Mouse (Mus musculus): ENCODE results near the gene Tst. TPM values are rescaled to one million over a fixed set of nuclear protein-coding genes. Genes with fewer than 3 reads are reported as not detected.
A peak's percentile ranks its signal among the peaks of the same experiment; 100 is the strongest.

Gene Tst
- polyA plus RNA-seq, 1 experiment: 86.1 TPM

DNA sequence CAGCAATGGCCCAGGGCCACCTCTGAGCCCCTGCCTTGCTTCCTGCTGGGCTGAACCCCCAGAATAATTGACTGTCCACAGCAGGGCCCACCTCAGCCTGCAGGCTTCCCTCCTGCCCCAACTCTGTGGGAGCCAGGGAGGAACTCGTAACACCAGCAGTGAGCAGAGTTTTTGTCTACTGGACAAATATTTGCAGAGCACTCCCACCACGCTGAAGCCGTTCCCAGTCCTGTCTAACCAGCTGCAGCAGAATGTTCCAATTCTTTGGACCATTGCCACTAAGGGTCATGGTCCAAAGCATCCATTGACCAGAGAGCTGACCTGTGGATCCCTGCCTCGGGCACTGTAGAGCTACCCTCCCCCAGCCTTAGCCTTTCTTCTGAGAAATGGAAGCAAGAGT, 11.2 kb upstream of the Tst start:
- TF ChIP-seq POLR2A (IDR thresholded peaks at IDR 0.05; ENCODE audit: borderline replicate concordance, insufficient read depth, low read length) (no peak), CTCF (IDR thresholded peaks at IDR 0.05; ENCODE audit: borderline replicate concordance, insufficient read depth, low read depth, low read length) (no peak)
- Histone ChIP-seq H3K4me3 (replicated peaks; ENCODE audit: insufficient read depth, low read depth, low read length) (no peak overlapping the region), H3K4me1 (ENCODE audit: control insufficient read depth, insufficient read depth, low read length) (no peaks in the 10 kb centered on the region), H3K27me3 (ENCODE audit: control insufficient read depth, insufficient read depth, low read length) (no peaks in the 10 kb centered on the region), H3K27ac (ENCODE audit: insufficient read depth, low read length) (no peak overlapping the region)
- WGBS: 40% methylated on average over 4 of the region's 4 CpGs
- DNase-seq: no peak

DNA sequence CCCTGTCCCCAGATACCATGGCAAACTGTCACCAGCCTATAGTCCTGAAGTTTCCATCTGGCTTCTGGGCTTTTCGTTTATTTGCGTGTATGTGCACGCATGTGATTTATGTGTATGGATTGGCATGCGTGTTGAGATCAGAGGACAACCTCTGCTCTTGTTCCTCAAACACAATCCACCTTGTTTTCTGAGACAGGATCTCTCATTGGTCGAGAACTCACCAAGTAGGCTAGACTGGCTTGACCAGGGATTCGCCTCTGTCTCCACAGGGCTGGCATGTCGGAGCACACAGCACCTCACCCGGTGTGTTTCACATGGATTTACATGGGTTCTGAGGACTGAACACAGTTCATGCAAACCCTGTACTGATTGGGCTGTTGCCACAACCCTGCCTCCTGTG, 8.4 kb upstream of the Tst start:
- Histone ChIP-seq H3K27ac (ENCODE audit: insufficient read depth, low read length) (no peak overlapping the region), H3K4me3 (replicated peaks; ENCODE audit: insufficient read depth, low read depth, low read length) (no peak overlapping the region), H3K27me3 (ENCODE audit: control insufficient read depth, insufficient read depth, low read length) (no peaks in the 10 kb centered on the region), H3K4me1 (ENCODE audit: control insufficient read depth, insufficient read depth, low read length) (no peaks in the 10 kb centered on the region)
- no peak for DNase-seq
- 94% methylated on average over 8 of the region's 8 CpGs for WGBS
- no peak for TF ChIP-seq CTCF (IDR thresholded peaks at IDR 0.05; ENCODE audit: borderline replicate concordance, insufficient read depth, low read depth, low read length)
- TF ChIP-seq POLR2A (IDR thresholded peaks at IDR 0.05; ENCODE audit: borderline replicate concordance, insufficient read depth, low read length): no peak

DNA sequence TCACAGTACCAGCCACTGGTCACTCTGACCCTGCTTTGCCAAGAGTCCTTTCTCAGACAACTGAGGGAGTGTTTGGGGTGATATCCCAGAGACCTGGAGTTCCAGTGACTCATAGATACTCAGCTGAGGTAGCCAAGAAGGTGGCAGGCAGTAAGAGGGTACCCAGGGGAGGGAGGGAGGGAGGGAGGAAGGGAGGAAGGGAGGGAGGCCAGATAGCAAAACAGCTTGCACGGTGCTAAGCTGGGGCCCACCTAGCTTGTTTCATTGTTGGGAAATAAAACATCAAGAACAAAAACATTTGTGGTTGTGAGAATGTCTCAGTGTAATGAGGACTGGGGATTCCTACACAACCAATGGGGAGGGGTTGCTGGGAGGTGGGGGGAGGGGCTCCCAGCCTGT, 8.0 kb upstream of the Tst start:
- WGBS: 44% methylated on average over 1 of the region's 1 CpGs
- DNase-seq: no peak
- no peaks in the 10 kb centered on the region for H3K4me1 ChIP-seq (ENCODE audit: control insufficient read depth, insufficient read depth, low read length)
- H3K27me3 ChIP-seq (ENCODE audit: control insufficient read depth, insufficient read depth, low read length): no peaks in the 10 kb centered on the region
- no peak overlapping the region for H3K4me3 ChIP-seq (replicated peaks; ENCODE audit: insufficient read depth, low read depth, low read length)
- TF ChIP-seq POLR2A (IDR thresholded peaks at IDR 0.05; ENCODE audit: borderline replicate concordance, insufficient read depth, low read length) (no peak), CTCF (IDR thresholded peaks at IDR 0.05; ENCODE audit: borderline replicate concordance, insufficient read depth, low read depth, low read length) (no peak)
- H3K27ac ChIP-seq (ENCODE audit: insufficient read depth, low read length): no peak overlapping the region

DNA sequence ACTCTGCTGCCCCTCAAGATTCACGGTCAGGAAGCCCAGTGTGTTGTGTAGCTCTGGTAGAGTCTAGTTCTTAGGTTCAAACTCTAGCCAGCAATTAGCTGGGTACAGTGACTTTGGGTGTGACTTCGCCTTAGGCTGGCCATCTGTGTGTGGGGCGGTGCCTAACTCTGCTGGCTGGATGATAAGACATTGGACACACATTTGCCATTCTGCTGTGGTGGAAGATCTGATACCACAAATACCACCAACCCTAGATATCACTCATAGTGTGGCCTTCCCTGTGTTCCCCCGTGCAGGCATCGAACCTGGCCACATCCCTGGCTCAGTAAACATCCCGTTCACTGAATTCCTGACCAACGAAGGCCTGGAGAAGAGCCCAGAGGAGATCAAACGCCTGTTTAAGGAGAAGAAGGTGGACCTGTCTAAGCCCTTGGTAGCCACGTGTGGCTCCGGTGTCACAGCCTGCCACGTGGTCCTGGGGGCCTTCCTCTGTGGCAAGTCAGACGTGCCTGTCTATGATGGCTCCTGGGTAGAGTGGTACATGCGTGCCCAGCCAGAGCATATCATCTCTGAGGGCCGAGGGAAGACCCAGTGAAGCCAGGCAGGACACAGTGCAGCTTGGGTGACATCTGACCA, 7.5 kb upstream of the Tst start:
- no peak overlapping the region for H3K4me3 ChIP-seq (replicated peaks; ENCODE audit: insufficient read depth, low read depth, low read length)
- WGBS: 79% methylated on average over 14 of the region's 14 CpGs
- no peak overlapping the region for H3K27ac ChIP-seq (ENCODE audit: insufficient read depth, low read length)
- no peak for DNase-seq
- H3K4me1 ChIP-seq (ENCODE audit: control insufficient read depth, insufficient read depth, low read length): no peaks in the 10 kb centered on the region
- H3K27me3 ChIP-seq (ENCODE audit: control insufficient read depth, insufficient read depth, low read length): no peaks in the 10 kb centered on the region
- TF ChIP-seq CTCF (IDR thresholded peaks at IDR 0.05; ENCODE audit: borderline replicate concordance, insufficient read depth, low read depth, low read length) (no peak), POLR2A (IDR thresholded peaks at IDR 0.05; ENCODE audit: borderline replicate concordance, insufficient read depth, low read length) (no peak)

DNA sequence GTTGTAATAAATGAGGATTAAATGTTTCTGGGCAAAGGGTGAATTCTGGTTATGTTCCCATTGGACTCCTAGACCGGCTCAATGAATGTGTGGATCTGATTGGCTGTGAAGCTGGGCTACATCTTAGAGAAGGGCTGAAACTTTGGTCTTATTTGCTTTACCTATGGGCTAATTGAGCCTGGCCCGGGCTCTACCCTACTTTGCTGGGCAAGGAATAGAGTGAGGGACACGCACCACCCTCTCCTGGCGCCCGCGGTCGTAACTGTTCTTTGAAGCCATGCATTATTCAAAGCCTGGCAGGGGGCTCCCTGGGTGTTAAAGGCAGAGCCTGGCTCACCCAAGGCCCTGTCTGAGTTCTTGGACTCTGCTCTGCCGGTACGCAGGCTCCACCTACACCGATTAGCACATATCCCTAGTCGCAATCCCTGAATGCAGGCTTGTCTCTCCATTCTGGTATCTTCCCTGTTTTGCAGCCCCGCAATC, 3.9 kb upstream of the Tst start:
- DNase-seq: no peak
- TF ChIP-seq CTCF (IDR thresholded peaks at IDR 0.05; ENCODE audit: borderline replicate concordance, insufficient read depth, low read depth, low read length) (no peak), POLR2A (IDR thresholded peaks at IDR 0.05; ENCODE audit: borderline replicate concordance, insufficient read depth, low read length) (no peak)
- no peak overlapping the region for H3K27ac ChIP-seq (ENCODE audit: insufficient read depth, low read length)
- H3K4me1 ChIP-seq (ENCODE audit: control insufficient read depth, insufficient read depth, low read length): no peaks in the 10 kb centered on the region
- H3K4me3 ChIP-seq (replicated peaks; ENCODE audit: insufficient read depth, low read depth, low read length): no peak overlapping the region
- H3K27me3 ChIP-seq (ENCODE audit: control insufficient read depth, insufficient read depth, low read length): no peaks in the 10 kb centered on the region
- 66% methylated on average over 12 of the region's 12 CpGs for WGBS

DNA sequence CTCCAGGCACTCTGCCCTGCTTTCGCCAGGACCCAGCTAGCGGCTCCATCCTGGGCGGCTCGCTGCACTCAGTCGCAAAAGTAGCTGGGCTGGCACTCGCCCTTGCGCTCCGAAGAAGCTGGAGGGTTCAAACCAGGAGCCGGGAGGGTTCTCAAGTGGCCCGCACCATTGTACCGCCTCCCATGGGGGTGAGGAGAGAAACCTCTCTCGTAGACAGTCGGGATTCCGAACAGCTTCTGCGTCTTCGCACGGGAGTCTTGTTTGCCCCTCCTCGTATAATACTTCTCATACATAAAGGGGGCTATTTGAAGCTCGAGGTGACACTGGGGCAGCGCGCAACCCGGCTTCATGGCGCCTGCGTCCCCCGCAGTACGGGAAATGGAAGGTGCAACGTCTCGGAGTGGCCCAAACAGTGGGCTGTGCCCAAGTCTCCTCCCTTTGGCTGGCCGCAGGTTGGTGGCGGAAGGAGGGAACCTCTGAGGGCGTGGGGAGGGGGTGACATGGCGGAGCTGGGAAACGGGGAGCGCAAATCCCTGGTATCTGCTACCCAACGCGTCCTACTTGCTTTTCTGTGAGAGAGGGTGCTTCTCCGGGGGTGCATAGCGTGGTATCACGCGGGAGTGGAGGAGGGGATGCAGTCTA, 707 bp upstream of the Tst start, which contains the start of gene Mpst:
Mpst (plus strand) TSS at position 124 of the 642 bp plus-strand sequence.
- peak within 1 kb of the TSS; percentile 97 for H3K27ac ChIP-seq (ENCODE audit: insufficient read depth, low read length)
- DNase-seq: peak; percentile 90 to 95
- peak within 1 kb of the TSS; percentile 97 for H3K4me3 ChIP-seq (replicated peaks; ENCODE audit: insufficient read depth, low read depth, low read length)
- WGBS: under 1% methylated on average over 39 of the region's 40 CpGs
- no peaks in the 10 kb centered on the region for H3K27me3 ChIP-seq (ENCODE audit: control insufficient read depth, insufficient read depth, low read length)
- peaks cover under 1% of the 10 kb centered on the region; the same call in 1 of the 2 replicates for H3K4me1 ChIP-seq (ENCODE audit: control insufficient read depth, insufficient read depth, low read length)
- TF ChIP-seq CTCF (IDR thresholded peaks at IDR 0.05; ENCODE audit: borderline replicate concordance, insufficient read depth, low read depth, low read length) (no peak), POLR2A (IDR thresholded peaks at IDR 0.05; ENCODE audit: borderline replicate concordance, insufficient read depth, low read length) (peak; percentile 49; the same call in 1 of the 2 replicates)

DNA sequence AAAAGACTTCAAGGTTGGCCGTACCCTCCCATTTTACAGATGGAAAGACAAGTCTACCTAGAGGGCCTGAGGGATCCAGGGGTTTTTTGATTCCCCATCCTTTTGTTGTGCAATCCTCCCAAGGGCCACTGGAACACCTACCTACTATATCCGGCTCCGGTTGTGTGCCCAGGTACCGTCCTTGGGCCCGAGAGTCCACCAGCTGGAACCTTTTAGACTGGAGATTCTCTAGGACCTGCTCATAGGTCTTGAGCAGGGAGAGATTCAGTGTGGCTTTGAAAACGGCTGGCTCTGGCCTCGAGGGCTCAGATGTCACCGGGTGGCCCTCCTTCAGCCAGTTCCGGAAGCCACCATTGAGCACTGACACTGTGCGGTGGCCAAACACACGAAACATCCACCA, 609 bp downstream of the Tst start:
- no peak for DNase-seq
- H3K4me1 ChIP-seq (ENCODE audit: control insufficient read depth, insufficient read depth, low read length): peaks cover 3% of the 10 kb centered on the region; the same call in 1 of the 2 replicates
- peak overlapping the region; percentile 97 for H3K4me3 ChIP-seq (replicated peaks; ENCODE audit: insufficient read depth, low read depth, low read length)
- TF ChIP-seq POLR2A (IDR thresholded peaks at IDR 0.05; ENCODE audit: borderline replicate concordance, insufficient read depth, low read length): no peak
- no peak for TF ChIP-seq CTCF (IDR thresholded peaks at IDR 0.05; ENCODE audit: borderline replicate concordance, insufficient read depth, low read depth, low read length)
- H3K27me3 ChIP-seq (ENCODE audit: control insufficient read depth, insufficient read depth, low read length): no peaks in the 10 kb centered on the region
- WGBS: 51% methylated on average over 11 of the region's 11 CpGs
- H3K27ac ChIP-seq (ENCODE audit: insufficient read depth, low read length): no peak overlapping the region

DNA sequence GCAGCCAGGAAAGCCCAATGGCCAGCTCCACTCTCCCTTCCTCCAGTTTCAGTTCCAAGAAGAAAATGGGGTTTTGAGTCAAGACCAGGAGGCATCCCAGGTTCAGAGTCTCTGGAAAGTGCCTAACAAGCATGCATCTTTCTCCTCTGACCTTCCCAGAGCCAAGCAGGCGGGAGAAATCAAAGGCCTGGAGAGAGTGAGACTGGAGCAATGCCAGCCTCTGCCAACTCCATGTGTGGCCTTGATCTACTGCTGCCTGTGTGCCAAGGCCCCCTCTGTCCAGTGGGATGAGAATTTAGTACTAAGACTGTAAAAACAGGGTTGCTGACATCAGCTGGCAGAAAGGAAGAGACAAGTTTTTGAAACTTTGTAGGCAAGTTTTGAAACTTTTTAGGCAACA, 1.8 kb downstream of the Tst start:
- Histone ChIP-seq H3K27ac (ENCODE audit: insufficient read depth, low read length) (no peak overlapping the region), H3K4me1 (ENCODE audit: control insufficient read depth, insufficient read depth, low read length) (peaks cover 3% of the 10 kb centered on the region; the same call in 1 of the 2 replicates), H3K4me3 (replicated peaks; ENCODE audit: insufficient read depth, low read depth, low read length) (no peak overlapping the region), H3K27me3 (ENCODE audit: control insufficient read depth, insufficient read depth, low read length) (no peaks in the 10 kb centered on the region)
- peak in 1 of 2 experiments; percentile 27 for DNase-seq
- TF ChIP-seq POLR2A (IDR thresholded peaks at IDR 0.05; ENCODE audit: borderline replicate concordance, insufficient read depth, low read length): no peak
- no peak for TF ChIP-seq CTCF (IDR thresholded peaks at IDR 0.05; ENCODE audit: borderline replicate concordance, insufficient read depth, low read depth, low read length)
- 42% methylated on average over 1 of the region's 1 CpGs for WGBS

Data from cerebellum, adult 2 months (tissue).